Mouse (Mus musculus): ENCODE measurements around the gene Fam174b.

GRCm38 (mm10) chr7:73743144-73743543, 3.0 kb downstream of the Fam174b start:
- TF ChIP-seq CTCF (IDR thresholded peaks at IDR 0.05; ENCODE audit: low read depth) (no peak), EP300 (IDR thresholded peaks at IDR 0.05; ENCODE audit: low read depth) (no peak)
